Mouse (Mus musculus): Measurements from ENCODE around the gene 4933424G06Rik. TPM values are rescaled to one million over a fixed set of nuclear protein-coding genes. Genes with fewer than 3 reads are reported as not detected.
"Not testable (repeated sequence)": the region's sequence is repeated elsewhere in the genome, so short reads cannot be mapped to it uniquely, and the experiment has no call there.

The 4933424G06Rik gene
- total RNA-seq (2021) = 1 to 10 TPM; 1.2 to 2.3 TPM

- intact Hi-C loops (cut with DNase I) = no loop called here
- peak; percentile 98 to 99 for DNase-seq (ENCODE audit: low spot score in 2 of 2)
Observed at GRCm38 (mm10) chr1:36709854-36710280, at the start of gene 4933424G06Rik. TSS of gene 4933424G06Rik (plus strand) at chr1:36710149.

GRCm38 (mm10) chr1:36664457-36664856, 45.5 kb upstream of the 4933424G06Rik start:
- DNase-seq (ENCODE audit: low spot score in 2 of 2) = peak in 1 of 2 experiments; percentile 25
- intact Hi-C loops (cut with DNase I) = loop anchor here (1.0 kb wide), 1 partner anchor 117 kb away; the partner anchor contains the start of gene Ankrd39

- intact Hi-C loops (cut with DNase I) = no loop called here
- no peak for DNase-seq (ENCODE audit: low spot score in 2 of 2)
Observed at GRCm38 (mm10) chr1:36665165-36665723, 44.7 kb upstream of the 4933424G06Rik start.

GRCm38 (mm10) chr1:36665934-36666333, 44.0 kb upstream of the 4933424G06Rik start:
- no peak for DNase-seq (ENCODE audit: low spot score in 2 of 2)
- intact Hi-C loops (cut with DNase I) = no loop called here

- intact Hi-C loops (cut with DNase I); DNase-seq (ENCODE audit: low spot score in 2 of 2): not testable (repeated sequence)
Observed at GRCm38 (mm10) chr1:36668007-36668406, 41.9 kb upstream of the 4933424G06Rik start.

GRCm38 (mm10) chr1:36670256-36670655, 39.7 kb upstream of the 4933424G06Rik start:
- no peak for DNase-seq (ENCODE audit: low spot score in 2 of 2)
- intact Hi-C loops (cut with DNase I) = no loop called here

GRCm38 (mm10) chr1:36671260-36671659, 38.7 kb upstream of the 4933424G06Rik start:
- DNase-seq (ENCODE audit: low spot score in 2 of 2) = no peak
- intact Hi-C loops (cut with DNase I) = no loop called here

- DNase-seq (ENCODE audit: low spot score in 2 of 2) = no peak
- intact Hi-C loops (cut with DNase I) = no loop called here
Observed at GRCm38 (mm10) chr1:36672648-36673350, 37.1 kb upstream of the 4933424G06Rik start.

- no peak for DNase-seq (ENCODE audit: low spot score in 2 of 2)
- intact Hi-C loops (cut with DNase I) = no loop called here
Observed at GRCm38 (mm10) chr1:36674936-36675335, 35.0 kb upstream of the 4933424G06Rik start.

GRCm38 (mm10) chr1:36680893-36681292, 29.1 kb upstream of the 4933424G06Rik start:
- DNase-seq (ENCODE audit: low spot score in 2 of 2) = no peak
- intact Hi-C loops (cut with DNase I) = no loop called here

- intact Hi-C loops (cut with DNase I) = no loop called here
- DNase-seq (ENCODE audit: low spot score in 2 of 2) = no peak
Observed at GRCm38 (mm10) chr1:36682620-36683355, 27.2 kb upstream of the 4933424G06Rik start, which contains the start of gene Fam178b. TSS of gene Fam178b (minus strand) at chr1:36683183.

- intact Hi-C loops (cut with DNase I) = loop anchor here (1.0 kb wide), 1 partner anchor 137 kb away; the partner anchor contains the start of gene Ankrd39
- DNase-seq (ENCODE audit: low spot score in 2 of 2) = peak; percentile 80 to 86
Observed at GRCm38 (mm10) chr1:36683810-36684467, 26.0 kb upstream of the 4933424G06Rik start.

GRCm38 (mm10) chr1:36690671-36691235, 19.2 kb upstream of the 4933424G06Rik start:
- intact Hi-C loops (cut with DNase I) = no loop called here
- no peak for DNase-seq (ENCODE audit: low spot score in 2 of 2)

- peak; percentile 94 to 98 for DNase-seq (ENCODE audit: low spot score in 2 of 2)
- intact Hi-C loops (cut with DNase I) = no loop called here
Observed at GRCm38 (mm10) chr1:36691271-36692155, 18.4 kb upstream of the 4933424G06Rik start, which contains the start of gene Cox5b. TSS of gene Cox5b (plus strand) at chr1:36691449.

GRCm38 (mm10) chr1:36694871-36695270, 15.1 kb upstream of the 4933424G06Rik start:
- intact Hi-C loops (cut with DNase I) = no loop called here
- DNase-seq (ENCODE audit: low spot score in 2 of 2) = no peak

GRCm38 (mm10) chr1:36696411-36696810, 13.5 kb upstream of the 4933424G06Rik start:
- DNase-seq (ENCODE audit: low spot score in 2 of 2) = no peak
- intact Hi-C loops (cut with DNase I) = no loop called here

GRCm38 (mm10) chr1:36697030-36697429, 12.9 kb upstream of the 4933424G06Rik start:
- DNase-seq (ENCODE audit: low spot score in 2 of 2) = no peak
- intact Hi-C loops (cut with DNase I) = no loop called here

- DNase-seq (ENCODE audit: low spot score in 2 of 2) = peak in 1 of 2 experiments; percentile 85
- intact Hi-C loops (cut with DNase I) = no loop called here
Observed at GRCm38 (mm10) chr1:36707166-36707565, 2.8 kb upstream of the 4933424G06Rik start.

Measured in left cerebral cortex, postnatal 25 days (tissue).